16 mouse cellular contexts compared by ENCODE assay signal in genomic region chr11:113266706-113267105, GRCm38 (mm10).
DNase-seq lines count a peak whose midpoint lies in the region; ATAC-seq lines count a peak whose summit lies in the region.
"Had no signal": no experiment of that assay in that cellular context is flagged by ENCODE, and none has a peak within 500 bp of the region (broad histone marks: within the 10 kb centered on the region; RNA-seq: fewer than 3 reads in every experiment).

No protein-coding gene starts in this region.

- 32% methylated on average over 4 of the region's 4 CpGs for WGBS in limb, embryonic 11.5 days
- 36% methylated on average over 4 of the region's 4 CpGs for WGBS in limb, embryonic 10.5 days
- WGBS in forebrain, embryonic 16.5 days = 30% methylated on average over 4 of the region's 4 CpGs

- H3K36me3 ChIP-seq in limb, embryonic 11.5 days (ENCODE audit: control insufficient read depth, insufficient read depth, low read length) = no peaks in the 10 kb centered on the region
- H3K36me3 ChIP-seq in limb, embryonic 10.5 days = no peaks in the 10 kb centered on the region
- H3K36me3 ChIP-seq in forebrain, embryonic 16.5 days (ENCODE audit: control insufficient read depth, insufficient read depth) = no peaks in the 10 kb centered on the region
- H3K36me3 ChIP-seq: liver, embryonic 13.5 days; neural tube, embryonic 15.5 days had no signal

- peak; percentile 65 to 77 for DNase-seq in cerebellum, postnatal 10 days
- DNase-seq in limb, embryonic 11.5 days (ENCODE audit: low spot score) = no peak
- DNase-seq in limb, embryonic 10.5 days (ENCODE audit: low spot score) = no peak
- DNase-seq in layer of hippocampus, postnatal 14 days (ENCODE audit: low spot score in 2 of 2) = peak; percentile 48 to 72
- DNase-seq in kidney, adult 8-10 months = no peak
- no peak for DNase-seq in heart, postnatal 4 days
- DNase-seq: adrenal gland, adult 2 months; cerebellum, adult 9-10 months; heart, postnatal 36 days; kidney, postnatal 36 days; liver, embryonic 13.5 days; spleen, adult 18-20 months; thymus, adult 2 months had no signal

- H3K27me3 ChIP-seq in limb, embryonic 11.5 days (ENCODE audit: control insufficient read depth, insufficient read depth, low read length) = no peaks in the 10 kb centered on the region
- H3K27me3 ChIP-seq in limb, embryonic 10.5 days (ENCODE audit: low read depth, poor library complexity, severe bottlenecking) = no peaks in the 10 kb centered on the region
- no peaks in the 10 kb centered on the region for H3K27me3 ChIP-seq in forebrain, embryonic 16.5 days (replicated peaks; ENCODE audit: control insufficient read depth, insufficient read depth, low read length)
- H3K27me3 ChIP-seq: liver, embryonic 13.5 days; neural tube, embryonic 15.5 days had no signal

- no peak overlapping the region for H3K4me3 ChIP-seq in limb, embryonic 11.5 days (ENCODE audit: low read depth, low read length)
- no peak overlapping the region for H3K4me3 ChIP-seq in limb, embryonic 10.5 days
- H3K4me3 ChIP-seq in forebrain, embryonic 16.5 days (replicated peaks; ENCODE audit: low read length) = no peak overlapping the region
- H3K4me3 ChIP-seq: liver, embryonic 13.5 days; neural tube, embryonic 15.5 days had no signal

- H3K9me3 ChIP-seq in limb, embryonic 11.5 days (ENCODE audit: control insufficient read depth, low read length) = no peaks in the 10 kb centered on the region
- H3K9me3 ChIP-seq in limb, embryonic 10.5 days (replicated peaks) = no peaks in the 10 kb centered on the region
- no peaks in the 10 kb centered on the region for H3K9me3 ChIP-seq in forebrain, embryonic 16.5 days (ENCODE audit: control insufficient read depth, low read length)
- H3K9me3 ChIP-seq: liver, embryonic 13.5 days; neural tube, embryonic 15.5 days had no signal

- H3K9ac ChIP-seq in limb, embryonic 11.5 days (ENCODE audit: low read length) = peak overlapping the region; percentile 22; the same call in 1 of the 2 replicates
- H3K9ac ChIP-seq in forebrain, embryonic 16.5 days (replicated peaks; ENCODE audit: low read depth, low read length) = no peak overlapping the region
- H3K9ac ChIP-seq: liver, embryonic 13.5 days; neural tube, embryonic 15.5 days had no signal

- no peak overlapping the region for H3K4me2 ChIP-seq in limb, embryonic 11.5 days (ENCODE audit: low read depth, severe bottlenecking)
- no peak overlapping the region for H3K4me2 ChIP-seq in forebrain, embryonic 16.5 days (ENCODE audit: low read length)
- H3K4me2 ChIP-seq: liver, embryonic 13.5 days; neural tube, embryonic 15.5 days had no signal

- no peak for ATAC-seq in cerebellum, adult (ENCODE audit: insufficient number of reproducible peaks, low FRiP score, low TSS enrichment)
- no peak for ATAC-seq in limb, embryonic 11.5 days (ENCODE audit: insufficient number of reproducible peaks, low FRiP score, low TSS enrichment, low read depth)
- ATAC-seq in forebrain, embryonic 16.5 days = peak; percentile 84

- peaks cover 10% of the 10 kb centered on the region for H3K4me1 ChIP-seq in limb, embryonic 11.5 days (ENCODE audit: control insufficient read depth, insufficient read depth, low read length)
- H3K4me1 ChIP-seq in limb, embryonic 10.5 days = peaks cover 43% of the 10 kb centered on the region
- H3K4me1 ChIP-seq in forebrain, embryonic 16.5 days (replicated peaks; ENCODE audit: control insufficient read depth, insufficient read depth, low read length) = peaks cover 28% of the 10 kb centered on the region
- H3K4me1 ChIP-seq: liver, embryonic 13.5 days had no signal

- no peak overlapping the region for H3K27ac ChIP-seq in limb, embryonic 11.5 days (replicated peaks; ENCODE audit: low read depth, low read length)
- no peak overlapping the region for H3K27ac ChIP-seq in limb, embryonic 10.5 days
- peak overlapping the region; percentile 57 for H3K27ac ChIP-seq in forebrain, embryonic 16.5 days (ENCODE audit: low read length)
- H3K27ac ChIP-seq: liver, embryonic 13.5 days; neural tube, embryonic 15.5 days had no signal

Comparison
In these comparisons a context has a peak if more than half of its experiments do, and no peak if none do; other contexts are left out.
1. DNase-seq: peak in cerebellum, postnatal 10 days (2 of 2) and layer of hippocampus, postnatal 14 days (2 of 2); none in limb, embryonic 11.5 days (single experiment), limb, embryonic 10.5 days (single experiment), kidney, adult 8-10 months (0 of 2) and heart, postnatal 4 days (single experiment).